Mouse (Mus musculus): ENCODE data around the gene P4ha2.

Gene P4ha2

GRCm38 (mm10) chr11:54068520-54069371 lies 31.1 kb upstream of the P4ha2 start, which contains the start of gene Pdlim4:
Gene Pdlim4, minus strand, starts transcription at chr11:54069014.
- DNase-seq (ENCODE audit: low spot score): no peak

- peak; percentile 70 for DNase-seq (ENCODE audit: low spot score)
Measured at GRCm38 (mm10) chr11:54071726-54072445, 28.0 kb upstream of the P4ha2 start.

GRCm38 (mm10) chr11:54073291-54073690 lies 26.6 kb upstream of the P4ha2 start:
- no peak for DNase-seq (ENCODE audit: low spot score)

GRCm38 (mm10) chr11:54075353-54075752 lies 24.5 kb upstream of the P4ha2 start:
- DNase-seq (ENCODE audit: low spot score): no peak

GRCm38 (mm10) chr11:54076101-54076500 lies 23.8 kb upstream of the P4ha2 start:
- no peak for DNase-seq (ENCODE audit: low spot score)

GRCm38 (mm10) chr11:54080435-54080834 lies 19.5 kb upstream of the P4ha2 start:
- no peak for DNase-seq (ENCODE audit: low spot score)

- no peak for DNase-seq (ENCODE audit: low spot score)
Measured at GRCm38 (mm10) chr11:54082725-54083124, 17.2 kb upstream of the P4ha2 start.

- DNase-seq (ENCODE audit: low spot score): no peak
Measured at GRCm38 (mm10) chr11:54084976-54085375, 14.9 kb upstream of the P4ha2 start.

GRCm38 (mm10) chr11:54085816-54086215 lies 14.1 kb upstream of the P4ha2 start:
- no peak for DNase-seq (ENCODE audit: low spot score)

GRCm38 (mm10) chr11:54088253-54088946 lies 11.5 kb upstream of the P4ha2 start:
- DNase-seq (ENCODE audit: low spot score): no peak

- DNase-seq (ENCODE audit: low spot score): no peak
Measured at GRCm38 (mm10) chr11:54088947-54089317, 11.0 kb upstream of the P4ha2 start.

- DNase-seq (ENCODE audit: low spot score): no peak
Measured at GRCm38 (mm10) chr11:54090091-54090879, 9.6 kb upstream of the P4ha2 start.

- DNase-seq (ENCODE audit: low spot score): no peak
Measured at GRCm38 (mm10) chr11:54091726-54092125, 8.2 kb upstream of the P4ha2 start.

GRCm38 (mm10) chr11:54092188-54092587 lies 7.7 kb upstream of the P4ha2 start:
- no peak for DNase-seq (ENCODE audit: low spot score)

- DNase-seq (ENCODE audit: low spot score): no peak
Measured at GRCm38 (mm10) chr11:54093000-54093399, 6.9 kb upstream of the P4ha2 start.

- no peak for DNase-seq (ENCODE audit: low spot score)
Measured at GRCm38 (mm10) chr11:54100692-54101591, 1.0 kb downstream of the P4ha2 start.

GRCm38 (mm10) chr11:54101701-54102100 lies 1.8 kb downstream of the P4ha2 start:
- no peak for DNase-seq (ENCODE audit: low spot score)

GRCm38 (mm10) chr11:54102706-54103449 lies 3.0 kb downstream of the P4ha2 start:
- no peak for DNase-seq (ENCODE audit: low spot score)

- DNase-seq (ENCODE audit: low spot score): no peak
Measured at GRCm38 (mm10) chr11:54105011-54105410, 5.1 kb downstream of the P4ha2 start.

GRCm38 (mm10) chr11:54106676-54107075 lies 6.8 kb downstream of the P4ha2 start:
- no peak for DNase-seq (ENCODE audit: low spot score)

Data from testis, postnatal 14 days (tissue).